ENCODE assay signal across 18 mouse cellular contexts in the genomic region with DNA sequence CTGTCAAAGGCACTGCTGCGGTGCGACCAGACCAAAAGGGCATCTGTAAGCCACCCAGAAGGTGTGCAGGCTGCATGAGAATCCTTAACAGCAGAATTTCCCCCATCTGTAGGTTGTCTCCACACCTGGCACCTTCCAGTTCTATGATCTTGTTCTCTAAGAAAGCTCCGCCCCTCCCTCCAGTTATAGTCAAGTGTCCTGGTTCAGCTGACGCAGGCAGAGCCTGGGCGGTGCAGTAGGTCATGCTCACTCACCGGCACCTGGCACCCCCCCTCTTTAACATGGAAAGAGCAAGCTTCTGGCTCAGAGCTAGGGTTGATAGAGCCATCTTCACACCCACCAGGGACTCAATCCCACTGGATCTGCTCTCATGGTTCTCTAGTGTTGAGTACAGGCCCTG. TPM values are rescaled to one million over a fixed set of nuclear protein-coding genes. Genes with fewer than 3 reads are reported as not detected.
"Had no signal": no experiment of that assay in that cellular context is flagged by ENCODE, and none has a peak within 500 bp of the region (broad histone marks: within the 10 kb centered on the region; RNA-seq: fewer than 3 reads in every experiment).

No protein-coding gene starts in this region.

- H3K9ac ChIP-seq: liver, embryonic 13.5 days; lung, embryonic 15.5 days; midbrain, embryonic 13.5 days; neural tube, embryonic 13.5 days had no signal

- ATAC-seq: midbrain, embryonic 13.5 days; midbrain, embryonic 16.5 days had no signal

- DNase-seq: kidney, adult 18-20 months; kidney, adult 9 months; kidney, postnatal 14 days; kidney, postnatal 4 days; layer of hippocampus, adult 9-11 months; liver, embryonic 13.5 days; retina, postnatal 1 day; right cerebral cortex, postnatal 25 days; thymus, postnatal 25 days had no signal

- H3K27me3 ChIP-seq: liver, embryonic 13.5 days; lung, embryonic 15.5 days; megakaryocyte, embryonic 14.5 days; midbrain, embryonic 13.5 days; neural tube, embryonic 13.5 days had no signal

- H3K4me1 ChIP-seq: liver, embryonic 13.5 days; lung, embryonic 15.5 days; midbrain, embryonic 10.5 days; neural tube, embryonic 13.5 days had no signal

- H3K9me3 ChIP-seq: liver, embryonic 13.5 days; lung, embryonic 15.5 days; megakaryocyte, embryonic 14.5 days; midbrain, embryonic 10.5 days; midbrain, embryonic 13.5 days; neural tube, embryonic 13.5 days had no signal

- H3K4me3 ChIP-seq: liver, embryonic 13.5 days; lung, embryonic 15.5 days; megakaryocyte, embryonic 14.5 days; midbrain, embryonic 10.5 days; midbrain, embryonic 13.5 days; myocyte; neural tube, embryonic 13.5 days had no signal

- H3K27ac ChIP-seq: liver, embryonic 13.5 days; lung, embryonic 15.5 days; midbrain, embryonic 10.5 days; midbrain, embryonic 13.5 days; neural tube, embryonic 13.5 days had no signal

- H3K4me2 ChIP-seq: liver, embryonic 13.5 days; lung, embryonic 15.5 days; midbrain, embryonic 13.5 days; neural tube, embryonic 13.5 days had no signal

RNA-seq across cellular contexts. Expression of a gene that starts 27.0 kb away (rescaled TPM):
- total RNA-seq: monocyte, adult 5-6 weeks; neutrophil, adult 5-6 weeks had no signal
